Mouse (Mus musculus): ENCODE results near the gene 4930404H24Rik. TPM values are rescaled to one million over a fixed set of nuclear protein-coding genes. Genes with fewer than 3 reads are reported as not detected.

4930404H24Rik gene
- polyA plus RNA-seq, 1 experiment from 2014 or later: not detected

DNA sequence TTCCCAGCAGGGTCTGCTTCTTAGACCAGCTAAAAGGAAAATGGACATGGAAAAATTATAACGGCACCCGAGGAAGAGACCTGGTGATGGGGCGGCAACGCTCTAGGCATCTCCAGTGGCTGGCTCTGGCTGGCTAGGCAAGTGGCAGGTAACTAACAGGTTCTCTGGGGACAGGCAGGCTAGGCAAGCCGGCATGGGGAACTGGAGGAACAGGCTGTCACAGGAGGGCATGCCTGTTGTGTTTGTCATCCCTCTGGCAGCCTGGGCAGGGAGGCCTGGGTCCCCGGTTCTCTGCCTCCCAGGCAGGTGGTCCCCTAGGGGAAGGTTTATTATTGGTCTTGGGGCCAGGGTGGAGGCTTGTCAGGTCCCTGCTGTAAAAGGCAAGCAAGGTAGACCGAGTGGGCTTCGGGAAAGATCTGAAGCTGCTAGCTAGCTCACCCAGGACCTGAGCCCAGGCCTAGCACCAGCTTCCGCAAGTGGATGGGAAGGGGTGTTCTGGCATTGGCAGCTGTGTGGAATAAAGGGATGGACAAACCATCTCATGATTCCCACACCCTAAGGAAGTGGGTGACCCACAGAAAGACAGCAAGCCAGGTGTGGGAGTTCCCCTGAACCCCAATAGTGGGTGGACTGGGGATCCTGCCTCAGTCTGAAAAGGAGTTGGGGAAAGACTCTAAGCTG, 34.4 kb downstream of the 4930404H24Rik start:
- ATAC-seq (no peak), DNase-seq (ENCODE audit: low spot score) (no peak)
- WGBS: 52% methylated on average over 9 of the region's 9 CpGs
- no peak overlapping the region for H3K4me3 ChIP-seq (ENCODE audit: low read depth, low read length)
- no peaks in the 10 kb centered on the region for H3K36me3 ChIP-seq (ENCODE audit: insufficient read depth, low read length)
- no peak for TF ChIP-seq CTCF (IDR thresholded peaks at IDR 0.05)
- TF ChIP-seq EP300 (IDR thresholded peaks at IDR 0.05): no peak
- no peaks in the 10 kb centered on the region for H3K9me3 ChIP-seq (ENCODE audit: low read length)
- H3K27me3 ChIP-seq (replicated peaks; ENCODE audit: insufficient read depth, low read length): peaks cover 10% of the 10 kb centered on the region
- H3K4me1 ChIP-seq (ENCODE audit: insufficient read depth, low read depth, low read length): 0 out of 2 replicates have a peak, but pooled peaks cover 4% of the 10 kb centered on the region
- no peak overlapping the region for H3K9ac ChIP-seq (replicated peaks; ENCODE audit: low read depth)
- H3K27ac ChIP-seq (ENCODE audit: low read length): no peak overlapping the region
- no peak overlapping the region for H3K4me2 ChIP-seq (replicated peaks; ENCODE audit: low read depth, low read length)

- H3K9ac ChIP-seq (replicated peaks; ENCODE audit: low read depth): peak overlapping the region; percentile 16; the same call in 1 of the 2 replicates
- H3K9me3 ChIP-seq (ENCODE audit: low read length): no peaks in the 10 kb centered on the region
- ATAC-seq (peak; percentile 64), DNase-seq (ENCODE audit: low spot score) (peak; percentile 40)
- no peaks in the 10 kb centered on the region for H3K36me3 ChIP-seq (ENCODE audit: insufficient read depth, low read length)
- TF ChIP-seq CTCF (IDR thresholded peaks at IDR 0.05) (no peak), EP300 (IDR thresholded peaks at IDR 0.05) (no peak)
- 7% methylated on average over 18 of the region's 85 CpGs for WGBS
- H3K27me3 ChIP-seq (replicated peaks; ENCODE audit: insufficient read depth, low read length): peaks cover 10% of the 10 kb centered on the region
- H3K4me3 ChIP-seq (ENCODE audit: low read depth, low read length): peak overlapping the region; percentile 60
- H3K27ac ChIP-seq (ENCODE audit: low read length): no peak overlapping the region
- H3K4me1 ChIP-seq (ENCODE audit: insufficient read depth, low read depth, low read length): 0 out of 2 replicates have a peak, but pooled peaks cover 4% of the 10 kb centered on the region
- peak overlapping the region; percentile 99 for H3K4me2 ChIP-seq (replicated peaks; ENCODE audit: low read depth, low read length)
Measured at GRCm38 (mm10) chr2:153527580-153528531, 35.3 kb downstream of the 4930404H24Rik start.

DNA sequence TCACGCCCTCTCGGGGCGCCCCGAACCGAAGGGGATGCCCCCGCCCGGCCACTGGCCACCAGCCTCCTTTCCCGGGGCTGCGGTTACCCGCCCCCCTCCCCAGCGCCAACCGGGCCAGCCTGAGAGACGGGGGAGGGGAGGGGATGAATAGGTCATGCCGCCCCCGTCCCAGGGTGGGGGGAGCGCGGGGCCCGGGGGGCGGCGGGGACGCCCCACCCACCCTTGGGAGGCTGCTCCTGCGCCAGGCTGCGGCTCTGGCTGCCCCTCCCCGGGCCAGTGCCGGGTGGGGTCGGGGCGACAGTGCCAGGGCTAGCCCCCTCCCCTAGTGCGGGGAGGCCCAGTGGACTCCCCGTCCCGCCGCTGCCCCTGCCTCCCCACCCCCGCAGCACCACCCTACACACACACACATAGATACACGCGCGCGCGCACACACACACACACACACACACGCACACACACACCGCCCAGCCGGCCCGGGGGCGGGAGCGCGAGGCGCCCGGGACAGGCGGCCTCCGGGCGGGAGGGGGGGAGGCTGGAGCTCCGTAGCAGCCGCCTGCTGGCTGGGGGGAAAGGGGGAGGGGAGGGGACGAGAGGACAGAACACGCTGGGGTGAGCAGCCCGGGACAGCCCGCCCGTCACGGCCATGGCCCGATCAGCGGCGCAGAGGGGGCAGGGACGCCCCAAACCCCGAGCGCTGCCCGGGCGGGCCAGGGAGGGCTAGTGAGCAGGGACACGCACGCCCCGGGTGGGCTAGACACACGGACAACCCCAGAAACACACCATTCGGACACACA, 36.2 kb downstream of the 4930404H24Rik start:
- no peaks in the 10 kb centered on the region for H3K9me3 ChIP-seq (ENCODE audit: low read length)
- H3K27me3 ChIP-seq (replicated peaks; ENCODE audit: insufficient read depth, low read length): peaks cover 10% of the 10 kb centered on the region
- H3K9ac ChIP-seq (replicated peaks; ENCODE audit: low read depth): peak overlapping the region; percentile 16; the same call in 1 of the 2 replicates
- no peaks in the 10 kb centered on the region for H3K36me3 ChIP-seq (ENCODE audit: insufficient read depth, low read length)
- H3K4me1 ChIP-seq (ENCODE audit: insufficient read depth, low read depth, low read length): 0 out of 2 replicates have a peak, but pooled peaks cover 4% of the 10 kb centered on the region
- H3K27ac ChIP-seq (ENCODE audit: low read length): no peak overlapping the region
- peak overlapping the region; percentile 99 for H3K4me2 ChIP-seq (replicated peaks; ENCODE audit: low read depth, low read length)
- DNase-seq (ENCODE audit: low spot score) (peak; percentile 17), ATAC-seq (peak; percentile 32)
- H3K4me3 ChIP-seq (ENCODE audit: low read depth, low read length): peak overlapping the region; percentile 60
- TF ChIP-seq CTCF (IDR thresholded peaks at IDR 0.05) (no peak), EP300 (IDR thresholded peaks at IDR 0.05) (no peak)
- WGBS: 0% methylated on average over 5 of the region's 70 CpGs

DNA sequence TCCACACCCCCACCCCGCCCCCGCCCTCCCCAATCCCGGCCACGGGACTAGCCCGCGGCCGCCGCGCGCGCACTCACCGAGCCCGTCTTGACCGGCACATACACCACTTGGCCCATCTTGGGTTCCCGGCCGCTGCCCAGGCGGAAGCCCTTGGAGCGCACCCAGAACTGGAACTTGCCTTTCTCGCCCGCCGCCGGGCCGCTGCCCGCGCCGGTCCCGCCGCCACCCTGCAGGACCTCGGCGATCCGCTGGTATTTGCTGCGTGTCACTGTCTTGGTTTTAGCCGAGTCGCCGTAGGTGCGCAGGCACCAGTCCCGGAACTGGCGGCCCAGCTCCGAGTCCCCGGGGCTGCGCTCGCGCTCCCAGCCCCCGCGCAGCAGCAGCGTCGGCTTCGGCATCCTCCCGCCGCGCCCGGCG, 36.8 kb downstream of the 4930404H24Rik start:
- Histone ChIP-seq H3K4me2 (replicated peaks; ENCODE audit: low read depth, low read length) (peak overlapping the region; percentile 99), H3K9ac (replicated peaks; ENCODE audit: low read depth) (no peak overlapping the region), H3K36me3 (ENCODE audit: insufficient read depth, low read length) (no peaks in the 10 kb centered on the region), H3K4me1 (ENCODE audit: insufficient read depth, low read depth, low read length) (0 out of 2 replicates have a peak, but pooled peaks cover 4% of the 10 kb centered on the region), H3K27ac (ENCODE audit: low read length) (no peak overlapping the region), H3K4me3 (ENCODE audit: low read depth, low read length) (peak overlapping the region; percentile 60), H3K27me3 (replicated peaks; ENCODE audit: insufficient read depth, low read length) (peaks cover 10% of the 10 kb centered on the region), H3K9me3 (ENCODE audit: low read length) (no peaks in the 10 kb centered on the region)
- WGBS: 6% methylated on average over 29 of the region's 53 CpGs
- no peak for TF ChIP-seq EP300 (IDR thresholded peaks at IDR 0.05)
- TF ChIP-seq CTCF (IDR thresholded peaks at IDR 0.05): no peak
- DNase-seq (ENCODE audit: low spot score): peak; percentile 26
- peak; percentile 16; the same call in 1 of the 2 replicates for ATAC-seq

DNA sequence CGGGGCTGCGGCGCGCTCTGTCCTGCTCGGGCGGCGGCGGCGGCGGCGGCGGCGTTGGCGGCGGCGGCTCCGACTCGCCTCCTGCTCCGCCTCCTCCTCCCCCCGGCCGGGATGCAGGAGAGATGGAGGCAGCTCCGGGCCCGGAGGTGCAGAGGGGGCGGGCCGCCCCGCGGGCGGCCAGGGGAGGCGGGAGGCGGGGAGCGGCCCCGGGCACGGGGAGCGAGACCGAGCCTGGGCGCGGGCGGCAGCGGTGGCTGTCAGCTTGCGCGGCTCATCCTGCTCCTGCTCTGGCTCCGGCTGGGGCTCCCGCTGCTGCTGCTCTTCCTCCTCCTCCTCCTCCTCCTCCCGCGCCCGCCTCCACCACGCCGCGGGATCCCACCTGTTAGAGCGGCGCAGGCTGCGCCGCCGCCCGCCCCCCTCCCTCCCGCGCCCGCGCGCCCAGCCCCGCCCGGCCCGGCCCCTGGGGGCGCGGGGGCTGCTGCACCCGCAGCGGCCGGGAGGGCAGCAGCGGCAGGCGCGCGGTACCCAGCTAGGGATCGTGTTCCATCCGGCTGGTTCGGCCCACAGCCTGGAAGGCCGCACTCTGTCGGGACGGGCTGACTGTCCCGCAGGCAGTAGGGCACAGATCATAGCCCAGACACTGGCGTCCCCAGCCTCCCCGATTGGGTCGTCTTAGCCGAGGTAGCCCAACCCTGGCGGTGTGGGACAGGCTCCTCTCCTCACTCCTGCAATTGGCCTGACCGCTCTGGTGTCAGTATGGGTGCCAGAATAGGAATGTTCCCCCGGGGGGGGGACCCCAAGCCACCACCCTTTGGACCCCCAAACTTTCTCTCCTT, 37.6 kb downstream of the 4930404H24Rik start, which contains the start of gene Nol4l:
Gene Nol4l, minus strand, starts transcription at position 41 of the 836 bp plus-strand sequence.
- H3K9me3 ChIP-seq (ENCODE audit: low read length): no peaks in the 10 kb centered on the region
- no peak within 1 kb of the TSS for H3K27ac ChIP-seq (ENCODE audit: low read length)
- 0 out of 2 replicates have a peak, but pooled peaks cover 4% of the 10 kb centered on the region for H3K4me1 ChIP-seq (ENCODE audit: insufficient read depth, low read depth, low read length)
- peaks cover 10% of the 10 kb centered on the region for H3K27me3 ChIP-seq (replicated peaks; ENCODE audit: insufficient read depth, low read length)
- peak; percentile 6 for ATAC-seq
- H3K4me2 ChIP-seq (replicated peaks; ENCODE audit: low read depth, low read length): peak within 1 kb of the TSS; percentile 99
- TF ChIP-seq CTCF (IDR thresholded peaks at IDR 0.05): no peak
- no peak for TF ChIP-seq EP300 (IDR thresholded peaks at IDR 0.05)
- 9% methylated on average over 26 of the region's 86 CpGs for WGBS
- no peaks in the 10 kb centered on the region for H3K36me3 ChIP-seq (ENCODE audit: insufficient read depth, low read length)
- H3K4me3 ChIP-seq (ENCODE audit: low read depth, low read length): peak within 1 kb of the TSS; percentile 60
- no peak within 1 kb of the TSS; the same call in 1 of the 2 replicates for H3K9ac ChIP-seq (replicated peaks; ENCODE audit: low read depth)
- no peak for DNase-seq (ENCODE audit: low spot score)

Data from lung, postnatal 0 days (tissue).